Mouse (Mus musculus): ENCODE data around the gene Cdk2ap1.

- no peak for TF ChIP-seq USF1 (IDR thresholded peaks at IDR 0.05; ENCODE audit: low read depth)
- TF ChIP-seq CTCF (IDR thresholded peaks at IDR 0.05; ENCODE audit: control insufficient read depth, insufficient read depth, insufficient read length), result no peak
- TF ChIP-seq MYOG (IDR thresholded peaks at IDR 0.05; ENCODE audit: control insufficient read depth, extremely low read depth, insufficient read length), result no peak
- no peak for TF ChIP-seq MAX (IDR thresholded peaks at IDR 0.05)
Observed at GRCm38 (mm10) chr5:124330086-124330485, 32.8 kb downstream of the Cdk2ap1 start.
